Mouse (Mus musculus) left cerebral cortex, postnatal 14 days (tissue): ENCODE measurements around the gene Gm20388. TPM values are rescaled to one million over a fixed set of nuclear protein-coding genes. Genes with fewer than 3 reads are reported as not detected.
A peak's percentile ranks its signal among the peaks of the same experiment; 100 is the strongest.

Experiments used
- DNase-seq, 2 experiments: peaks; one replicate each; pipeline ENCODE4 v3.0.0; 2021 to 2022; ENCODE audit warnings: low spot score in 2 of 2, mixed read lengths in 1 of 2
- intact Hi-C: fragments of 180-260 bp; cut with DNase I; formaldehyde crosslinking; loops from one replicate; pipeline ENCODE4 v1.15.1; 2025
- total RNA-seq, 2 experiments: library from RNA; stranded (reverse); gene quantifications; 2 replicates each; pipeline ENCODE4 v1.2.3; 2021

The Gm20388 gene
- total RNA-seq, 2 experiments from 2014 or later, result 2.8 to 7.3 TPM

DNA sequence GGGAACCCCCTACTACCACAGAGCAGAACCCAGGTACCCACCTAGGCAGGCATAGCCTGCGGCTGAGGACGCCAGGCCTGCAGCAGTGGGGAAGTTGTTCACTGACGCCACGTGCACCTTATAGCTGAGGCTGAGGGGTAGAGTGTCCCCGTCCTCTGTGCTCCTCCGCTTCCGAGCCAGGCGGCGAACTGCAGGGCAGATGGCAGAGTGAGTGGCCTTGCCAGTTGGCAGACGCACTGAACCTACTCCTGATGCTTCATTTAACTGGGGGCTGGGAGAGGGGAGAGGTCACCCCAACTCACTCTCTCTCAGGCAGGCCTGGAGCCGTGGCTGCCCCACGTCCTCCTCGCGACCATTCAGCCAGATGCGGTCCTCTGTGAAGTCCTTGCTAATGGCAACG, 2528.7 kb downstream of the Gm20388 start:
- no peak for DNase-seq
- intact Hi-C loops, result no loop called here

DNA sequence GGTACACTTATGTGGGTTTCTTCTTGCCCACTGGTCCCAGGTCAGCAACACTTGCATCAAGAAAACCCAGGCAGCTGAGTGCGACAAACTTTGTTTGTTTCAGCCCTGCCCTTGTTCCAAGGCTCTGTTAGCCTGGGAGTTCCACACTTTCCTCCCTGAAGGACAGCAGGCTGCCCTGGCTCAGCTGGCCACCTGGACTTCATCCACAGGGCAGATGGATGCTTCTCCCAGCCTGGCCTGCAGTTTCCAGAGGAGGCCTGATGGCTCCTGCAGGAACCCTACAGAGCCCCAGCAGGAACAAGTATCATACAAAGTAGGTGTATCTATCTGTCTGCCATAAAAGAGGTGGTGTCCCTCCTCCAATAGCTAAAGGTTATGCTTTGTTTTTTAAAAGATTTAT, 2530.7 kb downstream of the Gm20388 start:
- intact Hi-C loops, result no loop called here
- no peak for DNase-seq

DNA sequence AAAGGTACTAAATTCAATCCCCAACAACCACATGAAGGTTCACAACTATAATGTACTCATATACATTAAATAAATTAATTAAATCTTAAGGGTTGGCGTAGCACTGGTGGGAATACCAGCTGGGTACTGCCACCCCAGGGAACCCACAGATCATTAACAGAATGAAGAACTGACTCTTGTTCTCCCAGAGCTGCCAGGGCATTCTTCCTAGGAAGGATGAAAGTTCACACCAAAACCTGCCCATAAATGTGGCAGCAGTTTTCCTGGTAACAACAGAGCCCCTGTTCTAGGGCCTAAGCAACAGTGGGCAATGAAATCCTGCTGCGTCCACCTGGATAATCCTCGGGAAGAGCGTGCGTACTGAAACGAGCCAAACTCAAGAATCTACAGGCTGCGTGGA, 2531.7 kb downstream of the Gm20388 start:
- intact Hi-C loops, result no loop called here

DNA sequence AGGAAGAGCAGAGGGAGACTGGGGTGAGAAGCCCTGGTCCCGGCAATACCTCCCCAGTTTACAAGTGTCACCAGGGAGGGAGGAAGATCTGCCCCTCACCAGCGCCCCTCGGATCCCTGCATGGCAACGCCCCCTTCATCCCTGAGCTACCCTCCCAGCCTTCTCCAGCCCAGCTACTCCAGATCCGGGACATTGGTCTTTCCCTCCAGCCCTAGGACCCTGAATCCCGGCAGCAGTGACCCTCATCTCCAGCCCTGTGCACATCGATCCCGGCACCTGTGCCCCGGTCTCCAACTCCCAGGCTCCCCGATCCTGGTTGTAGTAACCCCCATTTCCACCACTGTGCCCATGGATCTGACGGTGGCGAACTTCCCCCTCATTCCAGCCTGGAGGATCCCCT, 2532.1 kb downstream of the Gm20388 start:
- intact Hi-C loops, result no loop called here
- DNase-seq, result no peak

More for the DNA sequence above, 2531.7 kb downstream of the Gm20388 start:
- DNase-seq, result no peak

DNA sequence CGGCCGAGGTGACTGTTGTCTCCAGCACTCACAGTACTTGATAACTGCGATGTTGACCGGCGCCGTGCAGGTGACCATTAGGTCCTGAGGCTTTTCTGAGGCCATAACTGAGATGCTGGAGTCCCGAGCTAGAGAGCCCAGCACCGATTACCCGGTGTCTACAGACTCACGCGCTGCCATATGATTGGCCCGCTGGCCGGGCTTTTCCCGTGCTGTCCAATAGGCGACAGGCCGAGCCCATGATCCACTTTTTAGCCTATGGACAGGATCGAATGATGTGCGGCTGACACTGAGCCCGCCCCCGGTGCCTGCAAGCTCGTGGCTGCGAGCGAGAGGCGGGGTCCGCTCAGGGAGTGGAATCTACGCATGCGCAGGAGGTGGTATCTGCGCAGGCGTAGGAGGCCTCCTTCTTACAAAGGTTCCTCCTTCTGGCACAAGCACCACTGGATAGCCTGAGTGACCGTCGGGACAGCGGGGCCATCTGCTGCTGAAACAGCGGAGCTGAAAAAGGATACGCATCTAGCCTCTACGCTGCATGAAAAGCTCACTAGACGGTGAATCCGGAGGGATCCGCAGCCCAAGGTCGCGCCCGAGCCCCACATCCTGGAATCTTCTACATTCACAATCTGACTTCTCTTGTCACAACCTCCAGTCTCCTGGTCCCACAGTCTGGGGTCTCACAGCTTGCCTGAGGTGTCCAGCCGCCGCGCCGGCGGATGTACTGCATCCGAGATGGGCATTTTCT, 2532.8 kb downstream of the Gm20388 start, which contains the start of gene Mvd:
Gene Mvd, minus strand, starts transcription at position 161 of the 745 bp plus-strand sequence.
- intact Hi-C loops, result no loop called here
- DNase-seq, result peak; percentile 99 to 100

DNA sequence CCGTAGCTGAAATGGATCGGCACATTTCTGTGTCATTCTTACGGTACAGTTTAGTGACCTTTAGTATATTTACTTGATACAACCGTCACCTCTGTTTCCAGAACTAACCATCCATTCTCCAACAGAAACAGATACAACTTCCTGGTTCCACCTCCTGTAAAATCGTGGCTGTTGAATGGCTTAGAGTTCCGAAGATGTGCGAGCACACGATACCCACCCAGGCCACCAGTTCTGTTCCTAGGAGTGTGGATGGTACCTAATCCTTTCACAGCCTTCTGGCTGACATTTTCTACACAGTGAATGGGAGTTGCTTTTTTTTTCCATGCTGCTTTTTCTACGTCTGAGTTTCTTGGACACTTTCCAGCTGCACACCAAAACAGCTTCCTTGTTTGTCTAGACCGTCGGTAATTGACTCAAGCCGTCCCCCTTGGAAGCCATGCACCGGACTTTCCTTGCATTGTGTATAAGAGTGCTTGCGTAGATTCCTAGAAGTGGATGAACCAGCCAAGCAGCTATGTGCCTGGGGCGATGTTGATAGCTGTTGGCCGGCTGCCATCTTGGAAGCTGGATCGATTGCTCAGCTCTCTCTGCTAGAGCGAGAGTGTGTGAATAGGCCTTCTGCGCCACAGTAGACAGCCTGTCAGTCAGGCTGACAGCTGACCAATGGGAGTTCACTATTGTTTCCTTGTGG, 2533.6 kb downstream of the Gm20388 start:
- intact Hi-C loops, result no loop called here
- peak; percentile 84 for DNase-seq

DNA sequence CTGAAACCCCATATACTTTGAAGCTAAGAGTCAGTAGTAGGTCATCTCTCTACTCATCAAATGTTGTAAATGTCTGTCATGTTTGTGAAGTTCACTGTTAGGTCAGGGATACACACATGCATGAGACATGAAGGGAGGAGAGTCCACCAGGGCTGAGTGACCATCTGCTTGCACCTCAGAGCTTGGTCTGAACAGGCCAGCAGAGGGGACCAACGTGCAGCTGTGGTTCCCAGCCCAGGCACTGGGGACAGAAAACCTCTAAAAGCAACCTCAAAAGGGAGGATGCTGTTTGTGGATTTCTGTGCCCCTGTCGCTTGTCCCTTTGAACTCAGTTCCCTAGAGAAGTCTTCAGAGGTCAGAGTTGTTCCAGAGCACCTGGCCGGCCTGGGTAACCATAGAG, 2534.6 kb downstream of the Gm20388 start:
- intact Hi-C loops, result no loop called here

DNA sequence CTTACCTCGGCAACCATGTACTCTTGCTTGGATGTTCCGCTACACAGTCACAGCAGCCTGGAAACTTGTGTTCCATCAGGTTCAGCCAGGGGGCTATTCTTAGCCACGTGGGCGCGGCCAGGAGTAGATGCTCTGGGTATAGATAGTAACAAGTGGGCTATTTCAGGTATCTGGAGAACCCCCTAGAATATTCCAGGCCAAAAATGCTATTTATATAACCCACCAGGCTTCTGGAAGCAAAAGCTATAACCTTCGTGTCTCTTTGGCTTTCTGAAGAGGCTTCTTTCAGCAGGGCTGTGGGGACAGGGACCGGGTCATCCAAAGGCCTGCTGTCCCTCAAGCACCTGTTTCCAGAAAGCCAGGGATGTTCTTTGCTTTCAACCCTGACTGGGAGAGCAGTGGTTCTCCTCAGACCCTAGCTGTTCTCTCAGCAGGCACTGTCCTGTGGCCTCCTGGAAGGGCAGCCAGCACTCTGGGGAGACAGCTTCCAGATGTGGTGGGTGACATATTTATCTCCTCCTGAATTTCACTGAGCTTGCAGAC, 2540.6 kb downstream of the Gm20388 start:
- intact Hi-C loops, result no loop called here
- no peak for DNase-seq

More for the DNA sequence above, 2534.6 kb downstream of the Gm20388 start:
- no peak for DNase-seq

DNA sequence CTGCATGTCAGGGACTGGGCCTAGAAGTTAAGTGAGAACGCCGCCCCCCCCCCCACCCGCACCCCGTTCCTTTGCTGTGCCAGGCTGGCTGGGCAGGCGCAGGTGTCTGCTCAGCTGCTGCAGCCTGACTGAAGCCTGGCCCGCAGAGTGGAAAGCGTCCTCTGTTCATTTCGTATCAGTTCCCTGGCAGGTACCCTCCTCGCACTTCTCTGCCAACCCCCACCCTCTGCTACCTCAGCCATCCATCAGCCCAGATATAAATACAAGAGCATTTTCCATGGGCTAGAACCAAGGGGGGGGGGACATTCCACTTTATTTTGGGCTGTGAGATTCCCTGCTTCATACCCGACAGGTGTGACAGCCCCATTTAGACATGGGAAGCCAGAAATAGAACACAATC, 2541.5 kb downstream of the Gm20388 start:
- DNase-seq, result no peak
- intact Hi-C loops, result no loop called here

DNA sequence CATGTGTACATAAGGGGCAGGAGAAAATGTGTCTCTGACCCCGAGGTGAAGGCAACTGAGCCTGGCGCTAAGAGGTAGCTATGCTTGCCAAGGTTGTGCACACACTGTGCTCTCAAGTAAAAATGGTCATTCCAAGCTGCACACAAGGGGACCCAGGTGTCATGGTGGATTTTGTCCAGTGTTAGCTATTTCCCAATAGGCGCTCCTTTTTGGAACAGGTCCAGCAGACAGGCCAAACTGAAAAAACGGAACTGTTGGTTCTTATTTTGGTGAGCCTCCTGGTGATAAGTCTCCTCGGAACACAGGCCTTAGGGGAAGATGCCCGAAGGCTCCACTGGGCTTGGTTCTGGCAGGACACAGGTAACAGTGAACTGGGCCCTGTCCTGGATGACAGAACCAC, 2543.8 kb downstream of the Gm20388 start:
- intact Hi-C loops, result no loop called here
- no peak for DNase-seq

DNA sequence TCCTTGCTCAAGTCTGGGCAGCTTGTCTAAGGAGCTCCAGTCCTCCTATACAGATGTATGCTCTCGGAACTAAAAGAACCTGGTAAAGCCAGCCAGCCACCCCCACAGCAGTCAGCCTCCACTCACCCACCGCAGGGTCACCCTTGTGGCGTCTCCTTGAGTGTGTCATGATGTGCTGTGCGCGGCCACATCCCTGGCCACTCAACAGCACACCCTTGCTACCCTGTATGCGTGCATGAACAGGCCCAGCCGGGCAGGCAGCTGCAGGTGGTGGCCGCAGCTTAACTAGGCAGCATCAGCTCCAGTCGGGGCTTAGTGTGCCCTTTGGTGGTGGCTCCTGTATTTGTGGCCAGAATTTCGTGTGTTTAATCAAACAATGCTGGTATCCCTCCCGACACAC, 2546.5 kb downstream of the Gm20388 start:
- DNase-seq, result no peak
- intact Hi-C loops, result no loop called here

DNA sequence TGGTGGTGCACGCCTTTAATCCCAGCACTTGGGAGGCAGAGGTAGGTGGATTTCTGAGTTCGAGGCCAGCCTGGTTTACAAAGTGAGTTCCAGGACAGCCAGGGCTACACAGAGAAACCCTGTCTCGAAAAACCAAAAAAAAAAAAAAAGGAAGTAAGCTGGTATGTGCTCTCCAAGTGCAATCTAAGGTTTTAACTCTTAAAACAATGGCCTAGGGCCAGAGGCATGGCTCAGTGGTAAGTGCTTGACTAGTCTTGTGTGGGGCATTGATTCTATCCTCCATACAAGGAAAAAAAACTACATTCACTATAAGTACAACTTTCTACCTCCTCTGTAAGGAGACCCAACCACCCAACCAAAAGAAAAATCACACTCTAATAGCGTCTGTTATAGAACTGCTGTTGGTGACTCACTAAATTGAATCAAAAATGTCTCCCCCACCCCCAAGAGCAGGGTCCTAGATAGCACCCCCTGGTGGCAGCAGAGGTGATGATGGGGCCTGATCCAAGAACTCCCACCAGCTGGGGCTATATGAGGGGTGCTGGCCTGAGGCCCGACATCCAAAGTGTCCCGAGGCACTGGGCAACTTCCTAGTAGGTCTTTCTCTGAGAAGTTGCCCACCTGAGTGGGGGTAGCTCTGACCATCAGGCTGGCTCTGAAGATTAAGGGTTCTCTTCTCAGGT, 2548.7 kb downstream of the Gm20388 start:
- DNase-seq, result no peak

DNA sequence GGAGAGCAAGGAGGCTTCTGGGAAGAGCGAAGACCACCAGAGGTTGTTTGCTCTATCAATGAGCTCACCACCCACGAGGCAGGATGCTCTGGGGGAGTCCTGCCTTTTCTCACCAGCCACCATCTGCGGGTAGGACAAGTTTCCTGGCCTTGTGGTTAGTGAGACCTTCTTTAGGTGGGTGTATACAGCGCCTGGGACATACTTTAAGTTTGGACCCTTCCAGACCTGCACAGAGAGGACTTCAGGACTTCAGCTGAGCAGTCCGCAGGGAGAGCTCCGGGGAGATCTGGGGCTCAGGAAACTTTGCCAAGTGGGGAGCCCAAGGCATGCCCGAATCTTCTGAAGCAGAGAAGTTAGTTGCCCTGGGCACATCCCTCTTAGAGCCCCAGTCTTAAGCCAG, 2549.3 kb downstream of the Gm20388 start:
- intact Hi-C loops, result no loop called here
- DNase-seq, result no peak

More for the DNA sequence above, 2548.7 kb downstream of the Gm20388 start:
- intact Hi-C loops, result no loop called here

DNA sequence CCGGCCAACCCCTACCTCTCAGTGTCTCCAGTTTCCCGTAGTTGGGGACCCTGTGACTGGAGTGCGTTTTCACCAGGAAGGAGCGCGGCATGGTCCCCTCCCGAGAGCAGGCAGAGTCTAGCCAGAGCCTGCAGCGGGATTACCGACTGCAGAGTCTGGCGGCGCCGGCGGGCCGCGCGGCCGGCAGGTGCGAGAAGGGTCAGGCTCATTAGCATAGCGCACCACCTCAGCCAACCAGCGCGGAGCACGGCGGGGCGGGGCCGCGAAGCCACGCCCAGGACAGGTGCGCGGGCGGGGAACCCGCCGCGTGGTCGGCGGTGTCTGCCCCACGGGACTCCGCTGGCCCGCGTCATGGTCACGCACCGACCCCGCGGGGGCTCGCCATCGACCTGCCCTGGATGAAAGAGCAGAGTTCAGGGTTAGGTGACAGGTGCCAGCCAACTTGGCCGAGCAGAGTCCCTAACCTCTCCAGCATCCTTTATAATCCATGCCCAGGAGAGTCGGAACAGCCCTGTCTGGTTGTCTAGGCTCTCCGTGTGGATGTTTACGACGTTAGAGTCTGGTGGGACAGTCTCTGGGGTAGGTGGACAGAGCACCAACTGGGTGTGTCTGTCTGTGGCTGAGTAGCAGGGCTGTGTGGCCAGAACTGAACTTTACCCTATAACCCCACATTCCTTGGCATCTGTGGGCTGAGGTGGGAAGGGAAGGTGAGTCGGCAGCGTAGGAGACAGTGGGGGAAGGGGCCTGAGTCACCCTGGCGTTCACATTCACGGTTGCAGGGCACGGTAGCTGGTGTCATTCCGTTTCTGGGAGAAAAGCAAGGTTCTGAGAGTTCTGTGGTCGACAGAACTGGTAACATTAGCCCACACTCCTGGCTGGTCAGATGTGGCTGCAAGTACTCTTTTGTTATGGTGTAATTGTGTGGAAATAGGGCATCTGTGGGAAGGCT, 2550.2 kb downstream of the Gm20388 start, which contains the start of gene Snai3:
Gene Snai3, minus strand, starts transcription at position 210 of the 949 bp plus-strand sequence.
- intact Hi-C loops, result no loop called here
- no peak for DNase-seq

DNA sequence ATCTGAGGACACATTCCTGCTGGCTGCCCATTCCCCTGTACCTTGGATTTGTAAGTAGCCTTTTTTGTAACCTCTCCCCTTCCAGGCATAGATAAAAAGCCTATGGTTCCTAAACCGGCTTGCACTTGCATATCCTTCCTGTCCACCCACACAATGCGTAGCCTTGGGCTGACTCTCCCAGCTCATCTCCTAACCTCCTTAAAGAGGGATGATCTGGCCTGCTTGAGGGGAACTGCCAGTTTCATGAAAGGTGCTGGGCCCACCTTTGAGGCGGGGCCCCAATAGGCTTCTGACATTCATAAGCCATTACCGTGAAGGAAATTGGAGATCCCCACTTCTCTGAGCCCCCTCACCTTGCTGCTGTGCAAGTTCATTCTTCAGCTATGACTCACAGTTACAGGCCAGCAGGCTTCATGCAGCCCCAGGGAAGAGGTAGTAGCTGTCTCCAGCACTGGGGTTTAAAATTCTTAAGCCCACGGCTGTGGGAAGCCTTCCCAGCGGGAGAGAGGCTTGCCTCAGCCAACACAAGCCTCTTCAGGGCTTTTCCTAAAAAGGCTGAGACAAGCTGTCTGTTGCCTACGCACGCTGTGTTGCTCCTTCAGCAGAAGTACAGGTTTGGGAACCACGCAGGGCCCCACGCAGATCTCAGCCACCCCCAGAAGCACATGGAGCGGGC, 2551.0 kb downstream of the Gm20388 start:
- DNase-seq, result peak; percentile 46 to 67
- intact Hi-C loops, result no loop called here

DNA sequence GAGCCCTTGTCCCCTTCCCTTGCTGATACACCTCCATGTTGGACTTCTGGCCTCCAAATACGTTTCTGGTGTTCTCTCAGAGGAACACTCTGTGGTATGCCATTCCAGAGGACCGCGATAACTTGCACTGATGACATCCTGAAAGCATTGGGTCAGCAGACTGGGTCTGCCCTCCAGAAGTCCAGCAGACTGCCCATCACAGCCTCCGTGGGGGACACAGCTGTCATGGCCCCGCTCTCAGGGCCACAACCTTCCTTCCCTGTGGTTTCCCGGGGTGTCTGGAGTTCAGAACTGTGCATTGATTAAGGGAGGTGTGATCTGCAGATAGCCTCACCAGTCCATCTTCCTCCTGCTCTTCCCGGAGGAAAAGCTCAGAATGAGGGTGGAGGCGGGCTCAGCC, 2551.9 kb downstream of the Gm20388 start:
- intact Hi-C loops, result no loop called here
- DNase-seq, result no peak

DNA sequence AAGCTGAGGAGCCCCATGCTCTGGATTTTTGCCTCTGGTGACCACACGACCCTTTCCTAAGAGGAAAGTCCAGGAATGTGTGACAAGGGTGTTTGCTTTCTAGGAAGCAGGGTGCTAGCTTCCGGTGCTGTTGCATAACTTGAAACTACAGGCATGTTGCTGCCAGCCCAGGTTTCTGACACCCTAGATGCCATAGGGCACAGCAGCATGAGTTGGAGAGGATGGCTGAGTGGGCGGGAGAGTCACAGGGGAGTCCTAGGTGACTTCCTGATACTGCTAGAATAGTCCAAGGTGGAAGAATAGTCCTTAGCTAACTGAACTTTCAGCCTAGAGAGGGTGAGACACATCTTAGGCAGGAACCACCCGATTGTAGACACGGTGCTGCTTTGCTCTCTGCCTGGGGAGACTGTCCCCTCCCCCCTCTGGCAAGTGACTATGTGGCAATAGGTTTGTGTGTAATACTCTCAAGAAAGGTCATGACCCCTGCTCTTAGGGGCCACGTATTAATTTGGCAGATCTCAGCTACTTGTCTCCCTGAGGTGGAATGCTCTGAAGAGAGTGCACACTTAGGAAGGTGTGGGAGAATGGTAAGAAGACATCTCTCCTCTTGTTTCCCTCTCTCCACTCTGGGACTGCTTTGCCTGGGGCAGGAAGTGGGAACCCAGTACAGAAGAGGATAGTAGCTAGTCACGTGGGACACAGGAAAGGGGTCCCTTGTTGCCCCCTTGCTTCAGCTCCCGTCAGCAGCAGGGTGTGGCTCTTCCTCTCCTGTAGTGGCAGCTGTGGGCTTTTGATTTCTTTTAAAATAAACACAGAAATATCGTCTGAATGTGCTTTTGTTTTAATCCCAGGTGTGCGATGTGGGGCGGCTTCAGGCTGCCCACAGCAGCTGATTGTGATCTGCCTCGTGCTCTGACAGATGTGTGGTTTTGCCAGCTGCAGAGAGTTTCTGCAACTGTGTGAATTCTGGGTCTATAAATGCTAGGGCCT, 2553.3 kb downstream of the Gm20388 start:
- DNase-seq, result no peak
- intact Hi-C loops, result no loop called here
